Mouse (Mus musculus): ENCODE data around the gene Kank4. TPM values are rescaled to one million over a fixed set of nuclear protein-coding genes. Genes with fewer than 3 reads are reported as not detected.

Kank4 gene
- polyA plus RNA-seq, 1 experiment = not detected

GRCm38 (mm10) chr4:98758872-98759518, 58.3 kb downstream of the Kank4 start:
- Histone ChIP-seq H3K27ac (ENCODE audit: insufficient read depth, low read depth, low read length) (no peak overlapping the region), H3K4me1 (ENCODE audit: control insufficient read depth, insufficient read depth, low read length) (no peaks in the 10 kb centered on the region), H3K4me3 (ENCODE audit: insufficient read depth, low read depth, low read length) (no peak overlapping the region)
- WGBS = 82% methylated on average over 3 of the region's 3 CpGs
- no peak for TF ChIP-seq CTCF (IDR thresholded peaks at IDR 0.05; ENCODE audit: insufficient read depth, low read depth, low read length)
- no peak for TF ChIP-seq POLR2A (IDR thresholded peaks at IDR 0.05; ENCODE audit: insufficient read depth, low read depth, low read length)

- Histone ChIP-seq H3K4me3 (ENCODE audit: insufficient read depth, low read depth, low read length) (no peak overlapping the region), H3K27ac (ENCODE audit: insufficient read depth, low read depth, low read length) (no peak overlapping the region), H3K4me1 (ENCODE audit: control insufficient read depth, insufficient read depth, low read length) (no peaks in the 10 kb centered on the region)
- TF ChIP-seq POLR2A (IDR thresholded peaks at IDR 0.05; ENCODE audit: insufficient read depth, low read depth, low read length) (no peak), CTCF (IDR thresholded peaks at IDR 0.05; ENCODE audit: insufficient read depth, low read depth, low read length) (no peak)
- 75% methylated on average over 4 of the region's 4 CpGs for WGBS
Observed at GRCm38 (mm10) chr4:98758012-98758821, 59.1 kb downstream of the Kank4 start.

GRCm38 (mm10) chr4:98756141-98756540, 61.2 kb downstream of the Kank4 start:
- WGBS = 50% methylated on average over 11 of the region's 11 CpGs
- Histone ChIP-seq H3K4me1 (ENCODE audit: control insufficient read depth, insufficient read depth, low read length) (no peaks in the 10 kb centered on the region), H3K27ac (ENCODE audit: insufficient read depth, low read depth, low read length) (no peak overlapping the region), H3K4me3 (ENCODE audit: insufficient read depth, low read depth, low read length) (no peak overlapping the region)
- no peak for TF ChIP-seq CTCF (IDR thresholded peaks at IDR 0.05; ENCODE audit: insufficient read depth, low read depth, low read length)
- no peak for TF ChIP-seq POLR2A (IDR thresholded peaks at IDR 0.05; ENCODE audit: insufficient read depth, low read depth, low read length)

- Histone ChIP-seq H3K27ac (ENCODE audit: insufficient read depth, low read depth, low read length) (no peak overlapping the region), H3K4me3 (ENCODE audit: insufficient read depth, low read depth, low read length) (no peak overlapping the region), H3K4me1 (ENCODE audit: control insufficient read depth, insufficient read depth, low read length) (no peaks in the 10 kb centered on the region)
- WGBS = 80% methylated on average over 4 of the region's 4 CpGs
- no peak for TF ChIP-seq CTCF (IDR thresholded peaks at IDR 0.05; ENCODE audit: insufficient read depth, low read depth, low read length)
- TF ChIP-seq POLR2A (IDR thresholded peaks at IDR 0.05; ENCODE audit: insufficient read depth, low read depth, low read length) = no peak
Observed at GRCm38 (mm10) chr4:98754456-98754855, 62.9 kb downstream of the Kank4 start.

GRCm38 (mm10) chr4:98743906-98744210, 73.5 kb downstream of the Kank4 start:
- TF ChIP-seq POLR2A (IDR thresholded peaks at IDR 0.05; ENCODE audit: insufficient read depth, low read depth, low read length) (no peak), CTCF (IDR thresholded peaks at IDR 0.05; ENCODE audit: insufficient read depth, low read depth, low read length) (no peak)
- WGBS = 49% methylated on average over 7 of the region's 7 CpGs
- no peak overlapping the region for H3K27ac ChIP-seq (ENCODE audit: insufficient read depth, low read depth, low read length)
- 0 out of 2 replicates have a peak, but pooled peaks cover 2% of the 10 kb centered on the region for H3K4me1 ChIP-seq (ENCODE audit: control insufficient read depth, insufficient read depth, low read length)
- no peak overlapping the region for H3K4me3 ChIP-seq (ENCODE audit: insufficient read depth, low read depth, low read length)

GRCm38 (mm10) chr4:98743209-98743905, 74.0 kb downstream of the Kank4 start:
- no peak overlapping the region for H3K27ac ChIP-seq (ENCODE audit: insufficient read depth, low read depth, low read length)
- 0 out of 2 replicates have a peak, but pooled peaks cover 2% of the 10 kb centered on the region for H3K4me1 ChIP-seq (ENCODE audit: control insufficient read depth, insufficient read depth, low read length)
- H3K4me3 ChIP-seq (ENCODE audit: insufficient read depth, low read depth, low read length) = no peak overlapping the region
- 54% methylated on average over 3 of the region's 3 CpGs for WGBS
- TF ChIP-seq POLR2A (IDR thresholded peaks at IDR 0.05; ENCODE audit: insufficient read depth, low read depth, low read length) (no peak), CTCF (IDR thresholded peaks at IDR 0.05; ENCODE audit: insufficient read depth, low read depth, low read length) (no peak)

- TF ChIP-seq CTCF (IDR thresholded peaks at IDR 0.05; ENCODE audit: insufficient read depth, low read depth, low read length) = no peak
- no peak for TF ChIP-seq POLR2A (IDR thresholded peaks at IDR 0.05; ENCODE audit: insufficient read depth, low read depth, low read length)
- Histone ChIP-seq H3K4me3 (ENCODE audit: insufficient read depth, low read depth, low read length) (no peak overlapping the region), H3K4me1 (ENCODE audit: control insufficient read depth, insufficient read depth, low read length) (no peaks in the 10 kb centered on the region), H3K27ac (ENCODE audit: insufficient read depth, low read depth, low read length) (no peak overlapping the region)
- 24% methylated on average over 2 of the region's 2 CpGs for WGBS
Observed at GRCm38 (mm10) chr4:98739753-98740152, 77.6 kb downstream of the Kank4 start.

GRCm38 (mm10) chr4:98733660-98734059, 83.7 kb downstream of the Kank4 start:
- Histone ChIP-seq H3K27ac (ENCODE audit: insufficient read depth, low read depth, low read length) (no peak overlapping the region), H3K4me1 (ENCODE audit: control insufficient read depth, insufficient read depth, low read length) (no peaks in the 10 kb centered on the region), H3K4me3 (ENCODE audit: insufficient read depth, low read depth, low read length) (no peak overlapping the region)
- TF ChIP-seq POLR2A (IDR thresholded peaks at IDR 0.05; ENCODE audit: insufficient read depth, low read depth, low read length) = no peak
- TF ChIP-seq CTCF (IDR thresholded peaks at IDR 0.05; ENCODE audit: insufficient read depth, low read depth, low read length) = no peak
- 91% methylated on average over 16 of the region's 16 CpGs for WGBS

- TF ChIP-seq POLR2A (IDR thresholded peaks at IDR 0.05; ENCODE audit: insufficient read depth, low read depth, low read length) (no peak), CTCF (IDR thresholded peaks at IDR 0.05; ENCODE audit: insufficient read depth, low read depth, low read length) (no peak)
- WGBS = 75% methylated on average over 7 of the region's 7 CpGs
Observed at GRCm38 (mm10) chr4:98728716-98729115, 88.6 kb downstream of the Kank4 start.

More at GRCm38 (mm10) chr4:98728716-98729115, 88.6 kb downstream of the Kank4 start:
- H3K4me1 ChIP-seq (ENCODE audit: control insufficient read depth, insufficient read depth, low read length) = peaks cover 10% of the 10 kb centered on the region
- no peak overlapping the region for H3K27ac ChIP-seq (ENCODE audit: insufficient read depth, low read depth, low read length)
- no peak overlapping the region for H3K4me3 ChIP-seq (ENCODE audit: insufficient read depth, low read depth, low read length)
